Mouse (Mus musculus) naive thymus-derived CD4-positive, alpha-beta T cell, adult 2 months (primary cell): ENCODE measurements around the gene Gpbp1.
A peak's percentile ranks its signal among the peaks of the same experiment; 100 is the strongest.

Source experiments
- DNase-seq: peaks from one replicate; pipeline ENCODE4 v3.0.0-alpha.2; 2011; ENCODE audit warnings: low read depth

The Gpbp1 gene

DNA sequence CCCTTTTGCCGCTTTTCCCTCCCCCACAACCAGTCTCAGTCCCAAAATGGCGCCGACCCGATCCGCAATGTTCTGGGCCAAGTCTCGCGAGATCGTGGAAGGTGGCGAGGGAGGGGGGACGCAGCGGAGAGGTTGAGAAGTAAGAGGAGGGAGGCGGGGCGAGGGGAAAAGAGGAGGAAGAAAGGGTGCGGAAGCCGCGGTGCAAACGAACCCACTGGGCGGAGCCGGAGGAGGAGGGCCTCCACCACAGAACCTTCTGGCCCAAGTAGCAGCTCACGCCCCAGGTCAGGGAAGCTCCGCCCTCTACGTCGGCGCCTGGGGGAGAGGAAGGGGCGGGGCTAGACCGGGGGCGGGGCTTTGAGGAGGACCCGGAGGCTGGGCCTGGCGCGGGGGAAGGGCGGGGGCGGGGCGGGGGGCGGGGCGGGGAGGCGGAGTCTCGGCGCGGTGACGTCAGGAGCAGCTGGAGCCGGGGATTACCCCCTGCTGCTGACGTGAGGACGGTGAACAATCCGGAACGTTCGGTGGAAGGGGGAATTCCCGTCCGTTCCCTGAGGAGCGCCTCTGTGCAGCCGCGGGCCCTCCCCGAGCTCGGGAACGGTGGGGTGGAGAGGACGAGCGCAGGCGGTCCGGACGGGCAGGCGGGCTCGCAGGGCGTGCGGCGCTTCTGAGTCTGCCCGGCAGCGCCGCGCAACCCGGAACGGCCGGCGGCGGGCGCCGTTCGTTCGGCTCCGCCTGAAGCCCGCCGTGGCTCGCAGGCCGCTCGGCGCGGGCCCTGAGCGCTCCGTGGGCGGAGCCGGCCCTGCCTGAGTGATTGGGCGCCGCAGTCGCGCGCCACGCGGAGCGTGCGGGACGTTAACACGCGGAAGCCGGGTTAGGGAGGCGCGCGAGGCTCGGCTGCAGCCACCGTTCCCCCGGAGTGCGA lies at the start of gene Gpbp1:
TSS of gene Gpbp1 (minus strand) at position 310 of the 922 bp plus-strand sequence.
- DNase-seq: peak; percentile 100

DNA sequence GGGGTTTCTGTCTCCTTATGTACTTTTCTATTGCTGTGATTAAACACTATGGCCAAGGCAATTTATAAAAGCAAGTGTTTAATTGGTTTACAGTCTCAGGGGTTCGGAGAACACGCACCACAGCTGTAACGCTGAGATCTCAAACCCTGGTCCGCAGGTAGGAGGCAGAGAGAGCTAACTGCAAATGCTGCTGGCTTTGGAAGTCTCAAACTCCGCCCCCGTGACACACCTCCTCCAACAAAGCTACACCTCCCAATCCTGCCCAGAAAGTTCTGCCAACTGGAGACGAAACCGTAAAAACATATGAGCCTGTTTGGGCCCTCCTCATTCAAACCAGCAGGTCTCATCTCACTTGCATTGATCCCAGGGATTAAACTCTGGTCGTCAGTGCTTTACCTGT lies 47.8 kb upstream of the Gpbp1 start:
- DNase-seq: no peak

DNA sequence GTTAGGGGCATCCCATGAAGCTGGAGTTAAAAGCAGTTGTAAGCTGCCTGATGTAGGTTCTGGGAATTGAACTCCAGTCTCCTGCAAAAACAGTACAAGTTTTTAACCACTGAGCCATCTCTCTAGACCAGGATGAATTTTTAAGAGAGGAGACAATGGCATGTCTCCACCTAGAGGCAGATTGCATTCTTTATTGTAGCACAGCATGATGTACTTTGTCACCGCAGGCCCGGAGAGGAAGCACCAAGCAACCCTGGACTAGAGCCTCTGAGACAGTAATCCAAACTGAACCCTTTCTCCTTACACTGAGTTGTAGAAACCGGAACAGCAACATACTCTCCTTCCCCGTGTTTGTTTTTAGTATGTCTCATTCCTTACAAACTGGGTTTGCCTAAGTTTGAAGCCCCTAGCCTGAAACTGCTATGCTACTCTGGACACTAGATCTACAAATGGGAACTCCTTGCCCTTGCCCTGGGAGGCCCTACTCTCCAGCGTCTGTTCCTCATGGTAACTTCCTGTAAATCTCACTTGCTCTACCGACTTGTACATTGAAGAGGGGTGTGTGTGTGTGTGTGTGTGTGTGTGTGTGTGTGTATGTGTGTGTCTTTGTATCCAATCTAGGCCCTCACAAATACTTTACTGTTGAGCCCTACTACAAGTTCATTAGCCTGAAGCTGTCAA lies 46.4 kb upstream of the Gpbp1 start:
- no peak for DNase-seq

DNA sequence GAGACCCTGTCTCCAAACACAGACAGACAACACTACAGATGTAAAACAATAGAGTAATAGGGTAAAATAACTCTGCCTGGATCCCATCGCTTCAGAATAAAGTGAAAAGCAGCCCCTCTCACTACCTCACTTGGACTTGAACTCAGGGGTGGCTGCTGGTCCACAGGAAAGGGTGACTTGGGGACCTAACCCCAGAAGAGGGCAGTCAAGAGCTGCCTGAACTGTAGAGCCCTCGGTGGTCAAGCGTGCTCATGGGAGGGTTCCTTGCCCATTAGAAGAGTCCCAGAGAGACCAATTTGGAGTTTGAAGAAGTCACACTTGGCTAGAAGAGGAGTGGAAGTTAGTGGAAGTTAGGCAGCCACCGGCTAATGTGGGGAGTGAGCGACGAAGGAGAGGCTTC lies 44.2 kb upstream of the Gpbp1 start:
- DNase-seq: no peak

DNA sequence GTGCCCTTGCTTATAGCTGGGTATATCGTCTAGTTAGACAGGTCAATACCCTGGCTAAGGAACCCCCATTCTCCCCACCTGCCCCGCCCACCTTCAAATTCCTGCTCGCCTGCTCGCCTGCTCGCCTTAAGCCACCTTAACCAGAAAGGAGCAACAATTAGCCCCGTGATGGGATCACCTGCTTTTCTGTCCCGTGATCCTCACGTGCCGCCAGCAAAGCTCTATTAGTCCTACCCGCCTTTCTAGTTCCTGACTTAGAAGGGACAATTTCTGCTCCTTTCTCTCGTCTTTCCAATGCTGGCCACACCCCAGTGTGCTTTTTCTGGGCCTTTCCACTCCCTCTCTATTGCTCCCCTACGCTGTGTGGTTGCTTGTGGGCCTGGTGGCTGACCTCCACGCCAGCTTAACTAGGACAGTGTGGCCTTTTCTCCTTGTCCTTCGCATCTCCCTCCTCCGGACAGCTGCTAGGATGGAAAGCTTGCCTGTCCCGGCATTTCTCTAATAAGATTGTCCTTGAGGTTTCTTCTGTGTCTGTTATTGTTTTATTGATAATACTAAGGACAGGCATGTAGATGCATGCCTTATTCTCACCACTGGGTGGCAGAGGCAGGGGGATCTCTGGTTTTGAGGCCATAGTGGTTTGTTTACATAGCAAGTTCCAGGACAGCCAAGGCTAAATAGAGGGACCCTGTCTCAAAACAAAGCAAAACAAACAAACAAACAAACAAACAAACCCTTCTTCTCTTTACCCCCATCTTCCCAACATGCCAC lies 42.5 kb upstream of the Gpbp1 start:
- DNase-seq: peak; percentile 40

DNA sequence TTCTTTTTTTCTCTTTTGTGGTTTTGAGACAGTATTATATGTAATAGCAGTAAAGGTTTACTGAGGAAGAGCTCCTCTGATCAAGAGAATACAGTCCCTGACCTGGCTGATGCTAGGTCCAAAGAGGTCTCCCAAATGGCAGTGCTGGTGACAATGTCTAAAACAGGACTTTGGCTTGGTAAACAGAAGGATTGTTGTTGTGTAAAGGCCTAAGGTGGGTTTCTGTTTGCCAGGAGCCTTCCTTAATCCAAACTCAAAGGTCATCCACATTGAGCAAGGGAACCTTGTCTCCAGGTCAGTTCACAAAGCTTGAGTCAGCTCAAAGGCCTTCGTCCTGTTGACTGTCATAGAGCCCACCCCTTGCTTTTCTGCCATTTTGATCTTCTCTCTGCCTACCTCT lies 41.8 kb upstream of the Gpbp1 start:
- DNase-seq: no peak

DNA sequence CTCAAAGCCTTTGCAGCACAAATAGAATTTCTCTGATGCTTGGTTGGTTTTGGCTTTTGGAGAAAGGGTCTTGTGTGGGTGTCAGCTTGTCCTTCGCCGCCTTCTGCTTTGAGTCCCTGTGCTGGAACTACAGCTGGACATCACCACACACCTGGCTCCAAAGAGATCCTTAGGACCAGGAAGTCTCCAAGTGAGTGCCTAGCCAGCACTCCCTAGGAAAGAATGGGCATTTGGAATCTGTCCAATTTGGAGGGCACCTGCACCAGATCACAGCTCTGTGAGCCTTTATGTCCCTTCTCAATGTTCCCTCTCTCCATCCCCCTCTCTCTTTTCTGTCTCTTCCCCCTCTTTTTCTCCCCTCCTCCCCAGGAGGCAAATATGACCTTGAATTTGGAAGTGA lies 34.4 kb upstream of the Gpbp1 start:
- DNase-seq: no peak

DNA sequence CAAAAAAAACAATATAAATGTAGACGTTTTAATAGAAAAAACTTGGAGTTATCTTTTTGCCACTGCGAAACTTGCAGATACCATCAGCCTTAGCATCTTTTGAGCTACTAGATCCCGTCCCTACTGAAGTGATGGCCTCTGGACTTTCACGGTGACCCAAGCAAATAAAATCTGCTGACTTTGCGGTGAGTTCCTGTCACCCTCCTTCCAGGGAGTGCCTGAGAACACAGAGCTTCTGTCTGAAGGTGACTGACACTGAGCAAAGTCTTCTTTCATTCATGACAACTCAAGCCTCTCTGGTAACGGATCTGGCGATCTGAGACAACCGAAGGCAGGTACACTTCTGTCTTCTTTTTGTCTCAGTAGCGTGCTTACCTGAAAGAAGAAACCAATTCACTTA lies 32.4 kb upstream of the Gpbp1 start:
- DNase-seq: no peak

DNA sequence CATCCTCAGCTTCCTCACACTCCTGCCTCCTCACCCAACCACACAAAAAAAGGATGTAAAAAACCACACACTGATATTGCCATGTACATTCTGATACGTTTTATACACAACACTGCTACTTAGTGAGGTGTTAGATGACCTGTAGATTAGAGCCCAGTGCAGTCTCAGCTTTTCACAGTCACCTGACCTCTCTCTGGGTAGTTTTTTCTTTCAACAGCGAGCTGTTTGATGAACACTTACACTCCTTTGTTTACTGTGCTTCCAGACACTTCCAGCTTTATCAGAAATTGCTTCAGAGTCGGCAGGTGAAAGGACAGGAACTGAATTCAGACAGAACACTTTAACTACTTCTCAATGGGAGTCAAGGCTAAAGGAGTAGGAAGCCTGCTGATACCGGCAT lies 30.5 kb upstream of the Gpbp1 start:
- no peak for DNase-seq

DNA sequence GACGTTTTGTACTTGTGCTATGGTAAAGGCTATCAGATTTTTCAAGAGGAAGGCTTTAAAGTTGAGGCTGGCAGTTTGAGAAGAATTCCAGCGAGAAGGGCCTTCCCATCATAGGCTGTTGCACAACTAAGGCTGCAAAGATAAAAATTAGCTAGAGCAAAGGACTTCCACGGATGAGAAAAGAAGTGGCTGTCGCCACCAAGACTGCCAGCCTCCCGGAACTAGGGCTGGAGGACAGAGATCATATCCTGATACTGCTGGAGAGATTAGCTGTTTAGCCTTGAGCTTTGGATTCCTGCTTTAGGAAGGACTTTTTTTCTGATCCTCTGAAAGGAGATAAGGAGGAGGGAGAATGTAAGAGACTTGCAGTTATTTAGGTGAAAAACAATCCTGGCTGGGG lies 28.4 kb upstream of the Gpbp1 start:
- no peak for DNase-seq

DNA sequence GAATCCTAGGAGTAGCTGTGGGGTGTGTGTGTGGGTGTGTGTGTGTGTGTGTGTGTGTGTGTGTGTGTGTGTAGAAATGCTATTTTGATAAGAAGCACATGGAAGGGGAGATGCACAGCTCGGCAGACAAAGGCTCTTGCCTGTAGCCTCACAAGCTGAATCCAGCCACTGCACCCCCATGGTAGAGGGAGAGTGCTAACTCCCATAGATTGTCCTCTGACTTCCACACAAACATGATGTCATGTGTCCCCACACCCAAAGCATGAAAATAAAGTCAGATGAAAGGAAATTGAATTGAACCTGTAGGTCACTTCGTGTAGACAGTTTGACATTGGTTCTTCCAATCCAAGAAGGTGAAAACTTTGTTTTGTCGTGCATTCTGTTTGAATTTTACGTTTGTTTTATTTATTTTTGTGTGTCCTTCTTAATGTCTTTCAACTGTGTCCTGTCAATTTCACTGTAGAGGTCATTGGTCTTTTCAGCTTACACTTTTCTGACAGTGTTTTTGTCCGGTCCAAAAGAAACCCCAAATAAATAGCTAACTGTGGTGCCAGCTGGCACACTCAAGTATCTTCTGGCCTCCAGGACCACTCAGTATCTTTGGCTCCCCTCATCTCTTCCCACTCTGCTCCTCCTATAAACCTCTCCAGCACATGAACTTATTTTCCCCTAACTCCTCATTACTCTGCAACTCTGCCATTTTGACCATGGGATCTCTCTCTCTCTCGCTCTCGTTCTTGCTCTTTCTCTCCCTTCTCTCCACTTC lies 26.7 kb upstream of the Gpbp1 start:
- no peak for DNase-seq

DNA sequence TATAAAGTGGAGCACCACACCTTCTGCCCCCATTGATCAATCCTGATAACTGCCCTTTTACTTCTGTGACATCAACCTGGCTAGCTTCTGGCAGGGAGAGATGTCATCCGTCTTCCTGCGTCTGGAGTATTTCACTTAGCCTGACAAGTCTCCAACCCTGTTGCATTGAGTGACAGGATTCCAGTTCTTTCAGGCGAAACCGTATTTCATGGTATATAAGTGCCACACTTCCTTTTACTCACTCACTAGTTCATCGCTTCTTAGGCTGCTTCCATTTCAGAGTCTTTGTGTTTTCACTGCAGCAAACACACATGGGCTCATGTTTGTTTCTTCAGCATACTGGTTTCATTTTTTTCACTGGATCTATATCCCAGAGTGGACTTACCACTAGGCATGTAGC lies 19.5 kb upstream of the Gpbp1 start:
- DNase-seq: no peak

DNA sequence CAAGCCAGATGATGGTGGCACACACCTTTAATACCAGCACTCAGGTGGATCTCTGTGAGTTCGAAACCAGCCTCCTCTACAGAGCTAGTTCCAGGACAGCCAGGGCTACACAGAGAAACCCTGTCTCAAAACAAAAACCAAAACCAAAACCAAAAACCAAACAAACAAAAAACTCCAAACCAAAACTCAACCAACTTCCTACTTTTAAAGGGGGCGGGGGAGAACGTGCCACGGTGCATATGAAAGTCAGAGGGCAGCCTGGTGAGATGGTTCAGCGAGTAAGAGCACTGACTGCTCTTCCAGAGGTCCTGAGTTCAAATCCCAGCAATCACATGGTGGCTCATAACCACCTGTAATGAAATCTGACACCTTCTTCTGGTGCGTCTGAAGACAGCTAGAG lies 18.7 kb upstream of the Gpbp1 start:
- no peak for DNase-seq

DNA sequence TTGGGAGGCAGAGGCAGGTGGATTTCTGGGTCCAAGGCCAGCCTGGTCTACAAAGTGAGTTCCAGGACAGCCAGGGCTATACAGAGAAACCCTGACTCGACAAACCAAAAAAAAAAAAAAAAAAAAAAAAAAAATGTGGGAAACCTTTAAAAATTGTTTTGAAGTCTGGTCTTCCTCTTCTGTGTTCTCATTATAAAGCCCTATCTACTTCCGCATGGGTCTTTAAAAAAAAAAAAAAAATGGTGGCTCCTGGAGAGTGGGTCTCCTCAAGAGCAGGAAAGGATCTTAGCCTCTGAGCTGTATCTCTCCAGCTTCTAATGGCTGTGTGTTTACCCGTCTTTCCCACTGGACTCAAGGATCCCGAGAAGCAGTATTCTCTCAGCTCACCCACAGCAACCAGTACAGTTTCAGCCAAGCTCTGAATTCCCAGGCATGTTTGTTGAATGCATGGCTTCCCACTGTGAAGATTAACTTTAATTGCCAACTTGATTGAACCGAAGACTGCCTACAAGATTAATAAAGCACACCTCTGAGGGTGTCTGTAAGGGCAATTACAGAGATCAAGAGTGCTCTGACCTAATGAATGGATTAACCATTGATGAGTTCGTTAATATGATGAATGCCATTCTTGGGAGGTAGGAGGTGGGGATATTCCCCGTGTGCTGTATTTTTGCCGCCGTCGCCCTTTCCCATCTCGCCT lies 4.6 kb upstream of the Gpbp1 start:
- no peak for DNase-seq

DNA sequence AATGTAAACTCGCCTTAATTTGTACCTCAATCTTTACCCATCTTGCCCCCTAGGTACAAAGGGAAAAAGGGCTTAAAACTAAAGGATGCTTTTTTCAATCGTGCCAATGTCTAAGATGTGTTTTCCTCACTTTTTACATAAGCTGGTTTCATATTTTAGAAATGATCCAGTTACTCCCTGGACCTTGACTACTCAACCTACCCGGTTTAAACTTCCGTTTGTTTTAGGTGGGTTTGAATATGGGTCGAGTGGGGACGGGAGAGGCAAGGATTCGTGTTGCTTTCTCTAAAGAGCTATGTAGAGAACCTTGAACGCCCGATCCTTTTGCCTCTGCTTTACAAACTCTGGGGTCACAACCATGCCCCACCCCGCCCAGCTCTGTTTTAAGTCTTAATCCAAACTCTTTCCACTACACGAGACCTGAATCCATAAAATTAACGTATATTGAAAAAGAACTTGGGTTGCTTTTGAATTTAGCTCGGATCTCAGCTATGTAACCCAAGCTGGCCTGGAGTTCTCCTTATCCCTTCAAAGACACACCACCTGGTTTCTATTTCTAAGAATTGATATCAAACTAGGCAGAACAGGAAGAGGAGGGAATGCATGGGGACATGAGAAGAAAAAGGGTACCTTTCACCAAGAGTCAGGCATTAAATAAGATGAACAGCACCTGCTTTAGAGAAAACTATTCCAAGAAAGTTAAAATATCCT lies 1.3 kb upstream of the Gpbp1 start:
- no peak for DNase-seq

DNA sequence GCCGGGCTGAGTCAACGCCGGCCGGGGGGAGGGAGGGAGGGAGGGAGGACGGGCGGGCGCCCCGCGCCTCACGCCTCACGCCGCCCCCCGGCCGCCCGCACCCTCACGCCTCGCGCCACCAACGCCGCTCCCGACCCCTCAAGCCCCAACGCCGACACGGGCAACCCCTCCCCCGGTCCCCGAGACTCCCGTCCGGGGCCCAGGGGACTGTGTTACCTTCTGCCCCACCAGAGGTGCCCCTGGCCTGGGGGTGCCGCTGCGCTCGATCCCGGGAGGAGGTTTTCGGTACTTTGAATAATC lies 459 bp downstream of the Gpbp1 start:
- DNase-seq: no peak

DNA sequence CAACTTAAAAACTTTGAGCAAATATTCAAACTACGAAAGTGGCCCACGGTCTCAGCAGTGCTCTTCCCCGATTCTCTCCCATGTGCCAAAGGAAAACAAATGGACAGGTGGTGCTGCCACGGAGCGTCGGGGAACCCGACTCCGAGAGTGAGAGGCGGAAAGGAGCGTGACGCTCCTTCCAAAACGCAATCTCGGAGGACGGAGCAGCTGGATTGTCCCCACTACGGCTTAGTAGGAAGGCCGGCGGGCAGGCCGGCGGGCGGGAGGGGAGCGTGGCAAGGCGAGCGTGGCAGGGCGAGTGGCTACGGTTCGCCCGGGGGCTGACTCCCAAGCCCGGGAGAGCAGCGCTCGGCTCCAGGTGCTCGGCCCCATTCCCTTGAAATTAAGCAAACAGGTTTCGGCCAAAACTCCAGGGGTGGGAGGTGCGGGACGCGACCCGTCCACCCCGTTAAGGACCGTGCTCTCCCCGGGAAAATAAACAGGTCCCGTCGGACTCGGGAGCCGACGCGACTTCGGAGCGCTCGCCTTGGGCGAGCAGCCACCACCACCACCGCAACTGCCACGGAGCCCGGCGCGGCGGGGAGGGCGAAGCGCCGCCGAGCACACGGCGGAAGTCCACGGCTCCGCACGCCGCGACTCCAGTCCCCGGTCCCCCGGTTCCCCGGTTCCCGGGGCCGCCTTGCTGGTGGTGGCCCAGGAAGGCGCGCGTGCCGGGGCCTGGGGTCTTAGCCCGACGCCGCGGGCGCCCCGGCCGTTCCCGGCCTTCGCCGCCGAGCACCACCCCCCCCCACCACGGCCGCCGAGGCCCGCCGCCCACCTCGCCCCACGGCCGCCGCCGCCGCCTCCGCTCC lies 1.0 kb downstream of the Gpbp1 start:
- DNase-seq: peak; percentile 61

DNA sequence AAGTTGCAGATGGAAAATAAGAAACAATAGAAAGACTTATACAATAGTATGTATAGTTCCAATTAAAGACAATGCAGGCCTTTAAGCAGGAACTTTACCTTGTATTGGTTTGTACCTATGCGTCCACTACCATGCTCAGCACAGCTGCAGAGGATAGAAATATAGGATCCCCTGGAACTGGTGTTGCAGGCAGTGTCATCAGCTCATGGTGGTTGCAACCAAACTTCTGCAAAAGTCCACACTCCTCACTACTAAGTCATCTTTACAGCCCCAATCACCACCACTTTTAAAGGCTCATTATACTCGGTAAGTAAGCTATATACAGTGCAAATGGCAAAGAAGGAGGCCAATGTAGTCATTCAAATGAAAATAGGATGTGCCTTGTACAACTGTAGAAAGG lies 12.2 kb downstream of the Gpbp1 start:
- DNase-seq: no peak

DNA sequence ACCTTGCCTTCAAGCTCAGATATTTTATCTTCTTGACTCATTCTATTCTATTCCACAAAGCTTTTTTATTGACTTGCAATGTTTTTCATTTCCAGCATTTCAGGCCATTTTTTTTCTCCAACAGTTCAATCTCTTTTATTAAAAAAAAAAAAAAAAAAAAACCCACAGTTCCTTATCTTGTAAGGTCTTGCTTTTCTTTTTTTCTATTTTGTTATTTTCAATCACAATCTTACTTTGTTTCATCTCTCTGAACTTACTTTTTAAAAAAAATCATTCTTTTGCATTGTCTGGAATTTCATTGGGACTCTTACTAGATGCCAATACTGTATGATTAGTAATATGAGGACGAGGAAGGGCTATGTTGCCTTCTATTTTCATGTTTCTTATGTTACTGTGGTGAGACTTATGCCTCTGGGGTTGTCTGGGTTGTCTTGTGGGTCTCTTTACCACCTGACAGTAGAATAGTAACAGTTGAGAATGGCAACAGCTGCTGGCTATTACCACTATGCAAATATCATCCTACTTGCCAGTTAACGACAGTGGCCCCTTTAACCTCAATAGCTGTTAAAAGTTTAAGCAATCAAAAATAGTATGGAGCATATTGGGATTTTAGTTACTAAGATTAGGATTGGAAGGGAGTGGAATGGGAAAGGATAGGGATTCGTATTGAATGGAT lies 19.2 kb downstream of the Gpbp1 start:
- DNase-seq: no peak
